Mouse (Mus musculus) cerebellum, adult 11-12 months (tissue): ENCODE measurements around the gene Spesp1.

Source experiments
- DNase-seq: peaks from one replicate; pipeline ENCODE4 v3.0.0; 2022

The Spesp1 gene

DNA sequence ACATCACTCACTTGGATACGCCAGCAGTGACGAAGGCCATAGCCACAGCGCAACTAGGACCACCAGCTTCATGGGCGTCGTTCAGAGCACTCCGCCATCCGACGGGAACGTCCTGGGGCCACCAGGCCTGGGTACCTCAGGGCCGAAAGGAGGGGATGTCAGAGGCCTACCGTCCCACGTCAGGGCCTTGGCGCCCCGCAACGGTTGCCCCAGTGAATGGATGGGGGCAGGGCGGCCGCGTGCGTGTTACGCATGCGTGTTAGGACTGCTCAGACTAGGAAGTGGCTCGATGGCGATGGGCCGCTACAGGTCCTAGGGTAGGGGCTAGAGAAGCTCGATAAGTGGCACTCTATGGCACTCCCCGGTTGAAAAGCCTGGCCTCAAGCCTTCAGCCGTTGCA lies at the start of gene Spesp1:
Spesp1 (minus strand) TSS at position 218 of the 400 bp plus-strand sequence.
- no peak for DNase-seq

DNA sequence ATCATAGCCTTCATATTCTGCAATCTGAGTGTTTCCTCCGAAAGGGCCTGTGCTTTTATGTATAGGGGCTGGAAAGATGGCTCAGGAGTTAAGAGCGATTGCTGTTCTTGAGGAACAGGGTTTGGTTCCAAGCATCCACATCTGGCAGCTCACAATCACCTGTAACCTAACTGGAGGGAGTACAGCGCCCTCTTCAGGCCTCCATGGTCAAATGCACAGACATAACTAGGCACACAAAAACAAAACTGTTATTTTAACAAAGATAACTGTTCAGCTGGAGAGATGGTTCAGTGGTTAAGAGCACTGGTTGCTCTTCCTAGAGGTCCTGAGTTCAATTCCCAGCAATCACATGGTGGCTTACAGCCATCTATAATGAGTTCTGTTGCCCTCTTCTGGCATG lies 44.0 kb upstream of the Spesp1 start:
- no peak for DNase-seq

DNA sequence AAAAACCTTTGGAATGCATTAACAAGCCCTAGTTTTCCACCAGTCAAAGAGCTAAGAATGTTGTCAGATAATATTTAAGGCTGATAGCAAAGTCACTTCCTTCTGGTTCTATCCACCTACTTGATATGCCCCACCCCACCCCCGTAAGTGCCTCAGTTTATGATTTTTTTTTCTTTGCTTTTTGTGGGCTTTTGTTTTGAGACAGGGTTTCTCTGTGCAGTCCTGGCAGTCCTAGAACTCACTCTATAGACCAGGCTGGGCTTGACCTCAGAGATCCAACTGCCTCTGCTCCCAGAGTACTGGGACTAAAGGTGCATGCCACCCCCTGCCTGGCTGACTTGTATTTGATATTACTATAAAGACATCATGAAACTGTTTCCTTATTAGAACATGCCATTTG lies 41.8 kb upstream of the Spesp1 start:
- DNase-seq = no peak

DNA sequence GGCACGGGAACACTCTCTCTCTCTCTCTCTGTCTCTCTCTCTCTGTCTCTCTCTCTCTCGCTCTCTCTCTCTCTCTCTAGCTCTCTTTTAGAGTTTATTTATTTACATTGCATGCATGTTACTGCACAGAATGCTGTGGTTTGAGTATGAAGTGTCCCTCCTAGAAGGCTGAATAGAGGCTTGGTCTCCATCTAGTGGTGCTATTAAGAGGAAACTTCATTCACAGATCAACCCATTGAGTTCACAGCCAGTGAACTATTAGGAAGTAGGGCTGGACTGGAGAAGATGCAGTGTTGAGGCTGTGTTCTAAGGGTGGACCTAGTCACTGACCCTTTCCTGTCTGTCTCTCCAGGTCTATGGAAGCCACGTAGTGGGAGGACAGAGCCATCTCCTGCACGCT lies 36.7 kb upstream of the Spesp1 start:
- no peak for DNase-seq

DNA sequence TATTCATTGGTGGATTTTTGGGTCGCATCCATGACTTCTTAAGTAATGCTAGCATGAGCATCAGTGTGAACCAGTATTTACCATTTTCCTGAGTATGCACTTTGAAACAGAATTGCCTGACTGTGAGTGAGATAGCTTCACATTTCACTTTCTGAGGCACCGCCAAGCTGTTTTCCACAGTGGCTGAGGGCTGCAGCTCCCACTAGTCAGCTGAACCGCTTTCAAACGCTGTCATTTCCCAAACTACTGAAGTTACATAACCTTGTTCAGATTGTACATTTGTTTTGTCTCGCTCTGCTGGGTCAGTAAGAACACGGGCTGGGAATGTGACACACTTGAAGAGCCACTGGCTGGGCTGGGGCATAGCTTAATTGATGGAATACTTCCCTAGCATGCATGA lies 33.5 kb upstream of the Spesp1 start:
- no peak for DNase-seq

DNA sequence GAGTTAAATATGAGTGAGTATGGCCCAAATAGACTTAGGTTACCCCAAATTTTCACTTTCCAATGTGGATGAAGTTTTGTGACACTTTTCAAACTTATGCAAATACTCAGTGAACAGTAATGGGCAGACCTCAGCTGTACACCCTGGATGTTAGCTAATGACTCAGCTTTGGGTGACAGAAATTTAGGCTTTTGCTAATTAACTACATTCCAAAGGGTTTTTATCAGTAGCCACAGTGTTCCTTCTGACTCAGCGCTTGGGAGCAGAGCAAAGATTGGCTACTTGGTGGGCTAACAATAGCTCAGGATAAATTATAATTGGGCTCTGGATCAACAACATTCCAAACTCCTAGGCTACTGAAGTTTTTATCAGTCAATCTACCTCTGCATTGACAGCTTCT lies 14.9 kb upstream of the Spesp1 start:
- DNase-seq = no peak

DNA sequence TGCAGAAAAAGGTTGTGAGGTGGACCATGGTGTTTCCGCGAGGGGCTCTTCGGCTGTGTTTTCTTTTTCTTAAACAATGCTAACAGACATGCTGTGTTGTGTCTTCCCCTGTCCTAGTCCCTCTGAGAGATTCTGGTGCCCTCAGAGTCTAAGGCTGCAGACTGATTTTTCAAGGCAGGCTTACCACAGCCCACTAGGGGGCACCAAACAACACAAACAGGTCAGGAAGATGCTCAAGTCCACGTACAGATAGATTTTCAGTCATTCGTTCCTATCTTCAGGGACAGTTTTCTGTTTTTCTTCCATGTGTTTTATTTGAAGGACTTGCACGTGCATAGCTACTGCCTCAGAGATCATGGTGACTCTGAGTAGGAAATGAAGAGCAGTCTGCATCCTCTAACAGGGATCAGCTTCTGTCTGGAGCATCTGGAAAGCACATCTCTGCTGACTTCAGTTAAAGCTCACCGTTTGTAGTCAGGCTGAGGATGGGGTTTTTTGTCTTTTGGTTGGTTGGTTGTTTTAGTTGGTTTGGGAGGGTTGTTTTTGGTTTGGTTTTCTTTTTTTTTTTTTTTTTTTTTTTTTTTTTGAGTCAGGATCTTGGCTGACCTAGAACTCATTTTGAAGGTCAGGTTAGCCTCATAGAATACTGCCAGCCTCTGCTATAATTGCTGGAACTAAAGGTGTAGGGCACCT lies 13.1 kb upstream of the Spesp1 start:
- DNase-seq = peak; percentile 81

DNA sequence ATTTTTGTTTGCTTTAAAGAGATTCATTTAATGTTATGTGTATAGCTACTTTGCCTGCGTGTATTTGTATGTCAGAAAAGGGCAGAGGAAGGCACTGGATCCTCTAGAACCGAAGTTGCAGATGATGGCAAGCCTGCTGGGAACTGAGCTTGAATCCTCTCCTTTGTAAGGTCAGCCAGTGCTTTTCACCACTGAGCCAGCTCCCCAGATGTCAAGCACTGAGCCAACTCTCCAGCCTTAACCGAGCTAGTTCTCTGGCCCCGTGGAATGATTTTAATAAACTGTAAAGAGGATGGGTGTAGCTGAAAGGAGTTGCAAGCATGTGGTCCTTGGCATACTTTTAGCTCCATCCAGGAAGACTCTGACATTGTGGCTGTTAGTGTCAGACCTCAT lies 5.6 kb upstream of the Spesp1 start:
- no peak for DNase-seq

DNA sequence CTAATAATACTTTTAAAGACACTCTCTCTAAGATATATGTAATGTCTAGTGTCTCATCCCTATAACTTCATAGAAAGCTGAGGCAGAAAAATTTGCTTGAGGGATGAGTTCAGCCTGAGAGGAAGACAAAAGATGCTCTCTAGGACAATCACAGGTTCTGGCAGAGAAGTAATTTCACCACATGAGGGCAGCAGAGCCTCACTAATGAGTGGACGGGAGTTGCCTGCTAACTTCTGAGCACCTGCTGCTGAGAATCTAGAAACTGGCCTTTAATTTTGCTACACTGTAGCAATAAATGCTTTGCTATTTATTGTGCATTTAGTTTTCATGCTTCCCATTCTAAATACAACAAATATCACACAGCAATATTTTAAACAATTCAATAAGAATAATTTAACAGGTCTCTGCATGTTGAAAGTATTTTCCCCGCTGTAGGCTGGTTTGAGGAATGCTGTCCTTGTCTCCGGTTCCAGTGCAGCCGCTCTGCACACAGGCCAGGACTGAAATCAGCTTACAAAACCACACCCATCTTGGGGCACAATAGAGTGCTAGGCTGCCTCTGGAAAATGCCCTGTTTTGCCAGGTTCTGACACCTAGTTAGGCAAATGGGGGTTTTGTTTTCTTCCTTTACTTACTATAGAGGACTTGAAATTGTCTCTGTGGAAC lies 5.1 kb upstream of the Spesp1 start:
- peak; percentile 61 for DNase-seq

DNA sequence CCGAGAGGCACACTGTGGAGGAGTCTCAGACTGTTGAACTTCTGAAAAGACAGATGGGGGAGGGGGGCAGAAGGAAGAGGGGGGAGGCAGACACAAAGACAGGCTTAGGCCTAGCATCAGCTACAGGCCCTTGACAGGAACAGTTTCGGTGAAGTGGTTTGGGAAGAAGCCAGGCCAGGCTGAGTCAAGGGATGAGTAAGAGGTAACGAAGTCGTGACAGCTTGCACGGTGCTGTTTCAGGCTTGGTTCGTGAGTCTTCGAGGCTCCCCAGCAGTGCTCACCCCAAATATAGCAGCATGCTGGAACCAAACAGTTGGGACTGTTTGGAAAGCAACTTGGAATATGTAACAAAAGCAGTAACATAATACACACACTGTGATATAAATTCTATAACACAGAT lies 2.3 kb upstream of the Spesp1 start:
- no peak for DNase-seq

DNA sequence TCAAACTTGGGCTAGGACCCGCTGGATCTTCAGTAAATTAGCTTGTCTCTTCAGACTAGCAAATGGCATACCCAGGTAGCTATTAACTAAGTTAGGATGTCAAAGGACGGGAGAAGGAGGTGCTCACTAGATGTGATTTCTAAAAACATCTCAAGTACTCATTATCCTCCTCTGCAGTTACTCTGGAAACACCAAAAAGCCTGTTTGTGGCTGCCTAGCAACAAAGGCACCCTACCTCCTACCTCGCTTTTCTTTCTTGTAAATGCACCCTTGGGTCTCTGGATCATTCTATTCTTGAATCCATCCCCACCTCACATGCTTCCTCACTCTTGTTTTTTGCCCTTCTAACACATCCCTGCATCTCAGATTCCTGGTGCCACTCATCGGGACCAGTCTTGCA lies 5.1 kb downstream of the Spesp1 start:
- DNase-seq = no peak

DNA sequence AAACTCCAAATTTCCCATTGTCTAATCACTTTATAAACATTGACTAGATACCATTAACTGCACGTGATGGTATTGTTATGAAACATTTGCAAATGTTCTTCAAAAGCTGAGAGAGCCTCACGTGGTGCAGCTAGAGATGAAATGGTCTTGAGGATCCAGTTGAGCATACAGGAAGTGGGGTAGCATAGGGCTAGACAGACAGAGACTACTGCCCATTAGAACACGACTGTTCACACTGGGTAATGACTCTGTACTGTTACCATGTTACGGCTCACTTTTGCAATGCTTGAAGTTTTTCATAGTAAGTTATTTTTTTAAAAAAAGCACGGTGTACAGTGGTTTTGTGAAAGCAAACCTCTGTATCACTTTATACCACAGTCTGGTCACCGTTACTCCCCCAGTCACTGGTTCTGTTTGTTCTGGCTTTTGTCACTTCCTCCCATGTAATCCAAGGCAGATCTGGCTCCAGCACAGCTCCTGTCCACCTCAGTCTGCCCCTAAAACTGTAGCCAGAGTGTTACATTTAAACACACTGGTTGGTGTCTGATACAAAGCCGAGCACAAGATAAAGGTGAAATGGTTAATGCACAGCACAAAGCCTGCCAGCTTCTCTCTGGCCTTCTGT lies 11.1 kb downstream of the Spesp1 start:
- no peak for DNase-seq

DNA sequence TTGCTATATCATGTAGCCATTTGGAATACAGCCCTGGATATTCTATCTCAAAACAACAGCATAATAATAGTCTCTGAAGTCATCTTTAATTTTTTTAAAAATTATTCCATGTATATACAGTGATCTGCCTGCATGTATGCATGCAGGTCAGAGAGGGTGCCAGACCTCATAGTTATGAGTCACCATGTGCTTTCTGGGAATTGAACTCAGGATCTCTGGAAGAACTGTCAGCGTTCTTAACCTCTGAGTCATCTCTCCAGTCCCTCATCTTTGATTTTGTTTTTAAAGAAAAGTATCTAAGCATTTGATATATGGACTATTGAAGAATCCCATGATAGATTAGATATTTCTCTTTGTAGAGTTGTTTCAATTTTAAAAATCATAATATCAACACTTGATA lies 12.8 kb downstream of the Spesp1 start:
- no peak for DNase-seq

DNA sequence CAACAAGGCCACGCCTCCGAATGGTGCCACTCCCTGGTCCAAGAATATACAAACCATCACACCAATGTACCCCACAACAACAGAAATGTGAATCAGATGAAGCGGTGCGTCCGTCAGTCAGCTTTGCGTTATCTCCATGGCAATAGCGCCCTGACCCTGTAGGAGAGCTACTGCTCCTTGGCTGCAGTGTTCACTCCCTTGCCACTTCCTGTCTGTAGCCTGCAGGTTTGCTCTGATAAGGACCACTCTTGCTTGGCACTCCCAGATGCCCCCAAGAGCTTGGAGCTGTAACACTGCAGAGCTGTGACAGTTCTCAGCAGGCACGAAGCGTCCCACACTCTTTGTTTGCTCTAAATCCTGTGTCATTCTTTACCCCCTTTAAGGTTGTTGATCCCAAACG lies 16.7 kb downstream of the Spesp1 start:
- DNase-seq = no peak

DNA sequence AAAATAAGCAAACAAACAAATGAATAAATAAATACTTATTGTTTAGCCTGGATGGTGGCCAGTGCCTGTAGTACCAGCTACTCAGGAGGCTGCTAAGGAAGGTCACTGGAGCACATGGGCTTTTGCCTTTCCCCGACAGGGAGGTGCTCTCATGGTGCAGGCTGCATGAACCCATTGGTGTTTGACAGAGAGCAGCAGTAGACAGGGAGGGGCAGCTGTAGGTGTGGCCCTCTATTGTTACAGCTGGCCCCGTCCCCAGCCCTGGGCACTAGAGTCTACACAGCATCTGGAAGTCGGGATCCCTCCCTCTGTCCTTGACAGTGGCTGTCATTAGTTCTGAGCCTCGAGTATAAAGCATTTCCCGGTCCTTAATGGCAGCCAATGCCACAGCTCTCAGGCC lies 18.4 kb downstream of the Spesp1 start:
- DNase-seq = no peak

DNA sequence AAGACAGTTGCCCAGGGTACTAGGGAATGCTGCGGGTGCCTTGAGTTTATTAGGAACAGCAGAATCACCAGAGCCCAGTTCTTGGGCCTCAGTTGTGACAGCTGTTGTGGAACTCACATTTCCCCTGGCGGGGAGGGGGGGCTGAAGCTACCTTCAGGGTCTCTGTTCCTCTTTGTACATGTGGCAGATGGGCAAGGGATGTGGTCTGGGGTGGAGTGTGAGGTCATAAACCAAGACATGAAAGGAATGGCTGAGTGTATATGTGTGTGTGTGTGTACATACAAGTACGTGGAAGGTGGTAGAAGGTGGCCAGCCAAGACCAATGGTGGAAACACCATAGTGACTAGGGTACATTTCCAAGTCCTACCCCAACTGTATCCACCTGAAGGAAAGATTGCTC lies 20.6 kb downstream of the Spesp1 start:
- DNase-seq = no peak

DNA sequence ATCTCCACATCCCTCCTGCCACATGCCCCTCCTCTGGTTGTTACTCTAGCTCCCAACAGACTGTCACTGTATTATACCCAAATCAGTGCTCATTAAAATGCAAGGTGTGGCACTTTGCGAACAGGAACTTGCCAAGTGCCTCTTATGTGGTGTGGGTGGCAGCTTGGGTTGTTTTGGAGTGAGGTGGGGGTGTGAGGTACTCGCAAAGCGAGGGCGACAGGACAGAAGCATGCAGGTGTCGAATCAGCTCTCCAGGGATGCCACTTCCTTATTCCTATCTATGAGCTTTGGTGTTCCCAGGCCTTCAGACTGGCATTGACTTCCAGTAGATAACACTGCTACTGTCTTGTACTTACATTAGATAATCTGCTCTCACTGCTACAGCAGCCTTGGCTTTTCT lies 21.0 kb downstream of the Spesp1 start:
- no peak for DNase-seq

DNA sequence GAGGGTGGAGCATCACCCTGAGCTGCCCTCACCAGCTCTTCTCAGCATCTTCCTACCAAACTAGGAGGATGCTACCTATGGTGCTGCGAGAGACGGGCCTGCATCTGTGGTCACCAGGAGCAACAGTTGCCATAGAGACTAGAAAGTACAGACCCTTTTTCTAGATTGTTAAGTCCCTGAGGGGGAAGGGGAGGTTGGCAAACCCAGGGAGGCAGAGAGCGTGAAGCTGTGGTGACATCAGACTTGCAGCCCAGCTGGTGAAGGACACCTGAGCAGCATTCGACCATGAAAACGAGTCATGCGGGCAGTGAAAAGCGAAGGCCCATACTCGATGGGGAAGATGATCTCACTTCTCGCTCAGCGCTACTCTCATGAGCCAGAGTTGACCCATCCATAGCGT lies 24.0 kb downstream of the Spesp1 start:
- DNase-seq = no peak

DNA sequence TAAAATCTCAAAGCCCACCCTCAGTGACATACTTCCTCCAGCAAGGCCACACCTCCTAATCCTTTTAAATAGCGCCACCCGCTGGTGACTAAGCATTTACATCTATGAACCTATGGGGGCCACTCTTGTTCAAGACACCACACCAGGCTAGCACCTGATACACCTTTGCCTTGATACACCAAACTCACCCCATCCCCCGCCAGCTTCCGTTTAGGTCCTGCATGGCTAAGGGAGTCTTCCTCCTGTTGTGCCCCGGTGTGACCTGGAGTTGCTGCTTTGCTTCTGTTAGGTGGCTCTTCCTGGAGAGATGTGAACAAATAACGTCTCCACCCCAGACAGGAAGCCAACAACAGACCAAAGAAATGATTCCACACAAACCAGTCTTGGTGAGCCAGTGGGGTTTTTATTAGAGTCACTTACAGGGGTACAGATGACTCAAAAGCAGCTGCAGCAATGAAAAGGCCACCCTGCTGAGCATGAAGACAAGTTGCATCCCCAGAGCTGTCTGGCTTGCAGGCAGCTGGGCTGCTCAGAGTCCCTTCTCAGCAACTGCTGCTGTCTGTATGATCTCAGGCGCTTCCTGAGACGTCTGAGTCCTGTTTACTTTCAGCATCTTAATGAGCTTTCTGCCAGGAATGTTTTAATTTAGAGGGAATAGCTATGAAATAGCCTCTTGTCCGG lies 26.0 kb downstream of the Spesp1 start:
- DNase-seq = no peak

DNA sequence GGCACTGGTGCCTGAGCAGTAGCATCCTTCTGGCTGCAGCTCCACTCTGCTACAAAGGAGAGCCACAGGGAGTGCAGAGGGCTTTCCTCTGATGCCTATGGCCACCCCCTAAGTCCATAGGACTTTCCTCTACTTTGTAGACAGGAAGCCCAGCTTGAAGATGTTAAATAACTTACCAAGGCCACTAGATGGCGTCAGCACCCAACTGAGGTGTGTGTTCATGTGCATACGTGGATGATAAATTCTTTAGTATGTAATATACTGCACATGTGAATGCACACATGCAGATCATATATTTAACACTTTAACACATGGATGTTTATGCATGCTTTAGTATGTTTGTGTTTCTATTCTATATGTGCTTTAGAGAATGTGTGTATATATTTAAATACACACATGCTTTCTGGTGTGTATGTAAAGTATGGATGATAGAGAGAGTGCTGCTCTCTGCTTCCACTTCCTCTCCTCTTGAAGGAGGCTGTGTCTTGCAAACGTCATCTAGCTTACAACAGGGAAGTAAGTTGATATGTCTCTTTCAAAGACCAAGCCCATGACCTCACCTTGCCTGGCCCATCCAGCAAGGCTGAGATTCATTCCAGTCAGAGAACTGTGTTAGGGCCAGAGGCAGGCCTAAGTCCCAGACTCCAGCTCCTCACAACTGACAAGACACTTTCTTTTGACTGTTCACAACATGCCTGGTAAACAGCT lies 28.1 kb downstream of the Spesp1 start:
- DNase-seq = no peak

DNA sequence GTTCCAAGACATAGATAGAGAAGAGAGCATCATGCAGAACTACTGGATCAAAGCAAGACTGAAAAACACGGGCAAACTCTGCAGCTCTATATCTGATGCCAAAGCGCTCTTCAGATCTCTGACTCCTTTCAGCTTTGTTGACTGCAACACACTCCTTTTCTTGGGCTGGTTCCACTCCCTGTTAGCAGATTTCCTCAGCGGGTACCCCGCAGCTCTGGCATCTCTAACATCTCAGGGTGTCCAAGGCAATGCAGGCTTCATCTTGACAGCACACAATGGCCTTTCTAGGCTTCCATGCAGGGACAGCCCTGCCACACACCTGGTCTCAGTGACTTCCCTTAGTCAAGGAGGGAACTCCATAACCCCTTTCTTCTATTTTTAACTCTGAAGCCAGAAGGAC lies 31.7 kb downstream of the Spesp1 start:
- no peak for DNase-seq

DNA sequence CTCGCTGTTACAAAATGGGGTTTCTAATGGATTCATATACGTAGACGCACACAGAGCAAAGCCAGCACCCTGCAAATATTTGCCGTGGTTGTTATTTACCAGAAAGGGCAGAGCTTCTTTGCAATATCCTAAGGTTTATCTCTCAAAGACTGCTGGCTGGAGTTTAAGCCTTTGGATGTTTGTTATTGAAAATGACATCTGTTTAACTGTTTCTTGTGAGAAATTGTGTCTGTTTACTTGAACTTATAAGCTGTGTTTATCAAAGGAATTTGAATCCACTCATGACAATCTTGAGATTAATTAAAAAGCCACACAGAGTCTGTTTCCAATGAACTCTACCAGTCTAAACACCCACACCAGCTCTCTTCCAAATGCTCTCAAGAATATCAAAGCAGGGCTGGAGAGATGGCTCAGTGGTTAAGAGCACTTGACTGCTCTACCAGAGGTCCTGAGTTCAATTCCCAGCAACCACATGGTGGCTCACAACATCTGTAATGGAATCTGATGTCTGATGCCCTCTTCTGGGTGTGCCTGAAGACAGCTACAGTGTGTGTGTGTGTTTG lies 35.5 kb downstream of the Spesp1 start:
- no peak for DNase-seq
